Mouse (Mus musculus) G1E (cell line): ENCODE data around the gene Rpa2. TPM values are rescaled to one million over a fixed set of nuclear protein-coding genes. Genes with fewer than 3 reads are reported as not detected.

ENCODE experiments used
- ATAC-seq: 2 replicates; pipeline ENCODE4 v1.8.0; 2016; ENCODE audit warnings: mild to moderate bottlenecking; ENCODE audit not compliant: insufficient number of reproducible peaks, poor library complexity, low FRiP score, severe bottlenecking; ENCODE audit errors: extremely low read depth
- DNase-seq: peaks from one replicate; pipeline ENCODE4 v3.0.0; 2012; ENCODE audit warnings: low spot score
- H3K27me3 ChIP-seq: 2 replicates; pipeline ENCODE4 v1.6.1; 2012; ENCODE audit warnings: mild to moderate bottlenecking, low read length, inconsistent platforms; ENCODE audit not compliant: insufficient read depth
- H3K36me3 ChIP-seq: replicated peaks from 2 replicates; pipeline ENCODE3; 2012; ENCODE audit warnings: mild to moderate bottlenecking, inconsistent platforms
- H3K4me1 ChIP-seq: 2 replicates; pipeline ENCODE4 v1.6.1; 2012; ENCODE audit warnings: low read depth, low read length, inconsistent platforms, mixed read lengths; ENCODE audit not compliant: insufficient read depth
- H3K4me3 ChIP-seq: 2 replicates; pipeline ENCODE4 v1.5.1; 2012; ENCODE audit warnings: low read depth, mild to moderate bottlenecking, inconsistent platforms, low read length, moderate library complexity, mixed read lengths
- H3K9me3 ChIP-seq: replicated peaks from 2 replicates; pipeline ENCODE4 v1.6.1; 2012; ENCODE audit warnings: inconsistent platforms
- CTCF ChIP-seq: IDR thresholded peaks from 2 replicates; pipeline ENCODE4 v1.5.1; 2012; ENCODE audit warnings: low read depth, low read length, inconsistent platforms, mixed read lengths
- GATA1 ChIP-seq: IDR thresholded peaks from 2 replicates; pipeline ENCODE4 v1.6.1; 2012; ENCODE audit warnings: borderline replicate concordance, low read length, inconsistent platforms, mixed read lengths
- GATA2 ChIP-seq: IDR thresholded peaks from 2 replicates; pipeline ENCODE4 v1.6.1; 2012; ENCODE audit warnings: low read depth, low read length, inconsistent platforms, borderline replicate concordance
- POLR2AphosphoS5 ChIP-seq: IDR thresholded peaks from 2 replicates; pipeline ENCODE4 v1.6.1; 2012; ENCODE audit warnings: low read depth, low read length, inconsistent platforms; ENCODE audit not compliant: insufficient replicate concordance
- TAL1 ChIP-seq: conservative IDR thresholded peaks from 2 replicates; pipeline ENCODE4 v1.6.1; 2012; ENCODE audit warnings: low read depth, low read length, inconsistent platforms, mixed read lengths
- polyA plus RNA-seq: library from polyadenylated mRNA; stranded (reverse); fragments of >175 nt; gene quantifications from 2 replicates; pipeline ENCODE4 v1.2.3, GENCODE M21; 2012
- total RNA-seq, 2 experiments: library from RNA; stranded (forward) in 1 of 2; stranded (reverse) in 1 of 2; fragments of 200-1000 nt in 1 of 2; fragments of >200 nt in 1 of 2; fragmentation: Nextera tagmentation in 1 of 2; gene quantifications; 2 replicates each; pipeline ENCODE4 v1.2.3; 2014 to 2017

The Rpa2 gene
- total RNA-seq (2014; fragmentation: Nextera tagmentation) (48.8 and 56.5 TPM in 2 replicates), total RNA-seq (2017) (76.3 and 83.1 TPM in 2 replicates), polyA plus RNA-seq (109 and 132 TPM in 2 replicates)

- no peaks in the 10 kb centered on the region for H3K27me3 ChIP-seq
- no peak for TF ChIP-seq GATA1
- TF ChIP-seq GATA2 = no peak
- TF ChIP-seq POLR2AphosphoS5 = no peak
- no peak for TF ChIP-seq TAL1
- ATAC-seq = peak; percentile 98
Observed at GRCm38 (mm10) chr4:132767914-132768876, at the start of gene Rpa2. Gene Rpa2, plus strand, starts transcription at chr4:132768332.

GRCm38 (mm10) chr4:132728233-132728632 is 39.9 kb upstream of the Rpa2 start:
- Histone ChIP-seq H3K27me3 (no peaks in the 10 kb centered on the region; the same call in 1 of the 2 replicates), H3K4me3 (no peak overlapping the region), H3K36me3 (peaks cover 56% of the 10 kb centered on the region), H3K9me3 (no peaks in the 10 kb centered on the region), H3K4me1 (peaks cover 32% of the 10 kb centered on the region)
- no peak for DNase-seq
- TF ChIP-seq GATA2 (no peak), GATA1 (no peak), POLR2AphosphoS5 (no peak), CTCF (no peak), TAL1 (no peak)
- ATAC-seq = no peak

More at GRCm38 (mm10) chr4:132767914-132768876, at the start of gene Rpa2:
- no peaks in the 10 kb centered on the region for H3K9me3 ChIP-seq
- H3K4me1 ChIP-seq = peaks cover 32% of the 10 kb centered on the region
- H3K4me3 ChIP-seq = peak within 1 kb of the TSS; percentile 93
- H3K36me3 ChIP-seq = peaks cover 39% of the 10 kb centered on the region
- peak; percentile 93 for DNase-seq

GRCm38 (mm10) chr4:132731616-132732015 is 36.5 kb upstream of the Rpa2 start:
- H3K4me1 ChIP-seq = peaks cover 60% of the 10 kb centered on the region
- no peaks in the 10 kb centered on the region; the same call in 1 of the 2 replicates for H3K27me3 ChIP-seq
- no peaks in the 10 kb centered on the region for H3K9me3 ChIP-seq
- H3K4me3 ChIP-seq = peak overlapping the region; percentile 86
- peaks cover 27% of the 10 kb centered on the region for H3K36me3 ChIP-seq
- TF ChIP-seq POLR2AphosphoS5 (no peak), CTCF (no peak), TAL1 (no peak), GATA1 (no peak), GATA2 (no peak)
- DNase-seq = no peak
- no peak for ATAC-seq

GRCm38 (mm10) chr4:132732148-132732684 is 35.9 kb upstream of the Rpa2 start, which contains the start of gene Xkr8:
Gene Xkr8, minus strand, starts transcription at chr4:132732546.
- H3K4me3 ChIP-seq = peak within 1 kb of the TSS; percentile 86
- DNase-seq = peak; percentile 96
- TF ChIP-seq TAL1 = no peak
- no peak for TF ChIP-seq GATA1
- TF ChIP-seq GATA2 = no peak
- TF ChIP-seq CTCF = no peak
- TF ChIP-seq POLR2AphosphoS5 = no peak
- no peaks in the 10 kb centered on the region for H3K9me3 ChIP-seq
- H3K36me3 ChIP-seq = peaks cover 21% of the 10 kb centered on the region
- H3K27me3 ChIP-seq = no peaks in the 10 kb centered on the region; the same call in 1 of the 2 replicates
- peak; percentile 79 for ATAC-seq
- peaks cover 60% of the 10 kb centered on the region for H3K4me1 ChIP-seq

GRCm38 (mm10) chr4:132733071-132733770 is 34.9 kb upstream of the Rpa2 start:
- ATAC-seq (no peak), DNase-seq (no peak)
- Histone ChIP-seq H3K27me3 (peaks cover 7% of the 10 kb centered on the region; the same call in 1 of the 2 replicates), H3K9me3 (no peaks in the 10 kb centered on the region), H3K36me3 (peaks cover 10% of the 10 kb centered on the region), H3K4me1 (peaks cover 55% of the 10 kb centered on the region), H3K4me3 (no peak overlapping the region)
- TF ChIP-seq TAL1 = no peak
- no peak for TF ChIP-seq GATA2
- TF ChIP-seq GATA1 = no peak
- no peak for TF ChIP-seq POLR2AphosphoS5
- no peak for TF ChIP-seq CTCF

GRCm38 (mm10) chr4:132734766-132735165 is 33.4 kb upstream of the Rpa2 start:
- ATAC-seq (no peak), DNase-seq (no peak)
- H3K9me3 ChIP-seq = no peaks in the 10 kb centered on the region
- H3K4me3 ChIP-seq = no peak overlapping the region
- H3K4me1 ChIP-seq = peaks cover 50% of the 10 kb centered on the region
- no peak for TF ChIP-seq TAL1
- no peak for TF ChIP-seq GATA2
- TF ChIP-seq POLR2AphosphoS5 = no peak
- TF ChIP-seq GATA1 = no peak
- no peak for TF ChIP-seq CTCF
- peaks cover 6% of the 10 kb centered on the region for H3K36me3 ChIP-seq
- peaks cover 21% of the 10 kb centered on the region for H3K27me3 ChIP-seq
